Mouse (Mus musculus): ENCODE data around the gene Aym1. TPM values are rescaled to one million over a fixed set of nuclear protein-coding genes. Genes with fewer than 3 reads are reported as not detected.

The Aym1 gene
- total and polyA plus RNA-seq, 2 experiments from 2014 or later = not detected

DNA sequence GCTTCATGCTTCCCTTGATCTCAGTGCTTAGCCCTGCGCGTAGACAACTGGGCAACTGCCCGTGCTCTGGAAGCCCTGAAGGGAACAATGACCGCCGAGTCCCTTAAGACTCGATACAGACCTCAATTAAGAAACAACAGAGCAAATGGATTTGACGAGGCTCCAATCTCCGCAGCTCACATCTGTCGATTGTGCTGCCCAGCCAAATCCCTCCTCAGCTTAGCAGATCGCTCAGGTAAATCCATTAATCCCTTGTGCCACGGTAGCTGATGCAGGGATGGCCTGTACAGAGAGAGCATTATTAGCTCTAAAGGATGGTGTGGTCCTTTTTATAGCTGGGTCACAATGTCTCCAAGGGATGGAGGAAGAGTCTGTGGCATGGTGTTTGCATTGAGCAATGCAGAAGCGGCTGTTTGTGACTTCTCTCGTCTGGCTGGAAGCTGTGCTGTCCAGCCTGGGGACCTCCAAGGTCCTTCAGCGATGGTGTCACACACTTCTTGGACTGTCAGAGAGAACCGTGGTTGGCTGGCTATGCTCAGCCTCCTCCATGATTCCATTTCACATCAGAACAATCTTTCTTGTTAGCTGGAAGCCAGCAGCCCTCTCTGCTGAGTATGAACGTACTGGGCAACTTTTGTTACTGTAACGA is 39.3 kb downstream of the Aym1 start:
- Histone ChIP-seq H3K9me3 (ENCODE audit: low read length) (no peaks in the 10 kb centered on the region), H3K4me2 (ENCODE audit: low read depth, low read length) (no peak overlapping the region), H3K4me3 (ENCODE audit: low read length) (no peak overlapping the region), H3K36me3 (ENCODE audit: insufficient read depth, low read length) (no peaks in the 10 kb centered on the region), H3K27me3 (ENCODE audit: insufficient read depth, low read length) (no peaks in the 10 kb centered on the region), H3K27ac (no peak overlapping the region), H3K9ac (replicated peaks; ENCODE audit: low read length) (no peak overlapping the region), H3K4me1 (ENCODE audit: insufficient read depth, low read length) (0 out of 2 replicates have a peak, but pooled peaks cover 7% of the 10 kb centered on the region)
- WGBS = 66% methylated on average over 17 of the region's 17 CpGs
- no peak for ATAC-seq
- DNase-seq (ENCODE audit: low spot score) = no peak
- TF ChIP-seq CTCF (IDR thresholded peaks at IDR 0.05; ENCODE audit: low read depth) = no peak

DNA sequence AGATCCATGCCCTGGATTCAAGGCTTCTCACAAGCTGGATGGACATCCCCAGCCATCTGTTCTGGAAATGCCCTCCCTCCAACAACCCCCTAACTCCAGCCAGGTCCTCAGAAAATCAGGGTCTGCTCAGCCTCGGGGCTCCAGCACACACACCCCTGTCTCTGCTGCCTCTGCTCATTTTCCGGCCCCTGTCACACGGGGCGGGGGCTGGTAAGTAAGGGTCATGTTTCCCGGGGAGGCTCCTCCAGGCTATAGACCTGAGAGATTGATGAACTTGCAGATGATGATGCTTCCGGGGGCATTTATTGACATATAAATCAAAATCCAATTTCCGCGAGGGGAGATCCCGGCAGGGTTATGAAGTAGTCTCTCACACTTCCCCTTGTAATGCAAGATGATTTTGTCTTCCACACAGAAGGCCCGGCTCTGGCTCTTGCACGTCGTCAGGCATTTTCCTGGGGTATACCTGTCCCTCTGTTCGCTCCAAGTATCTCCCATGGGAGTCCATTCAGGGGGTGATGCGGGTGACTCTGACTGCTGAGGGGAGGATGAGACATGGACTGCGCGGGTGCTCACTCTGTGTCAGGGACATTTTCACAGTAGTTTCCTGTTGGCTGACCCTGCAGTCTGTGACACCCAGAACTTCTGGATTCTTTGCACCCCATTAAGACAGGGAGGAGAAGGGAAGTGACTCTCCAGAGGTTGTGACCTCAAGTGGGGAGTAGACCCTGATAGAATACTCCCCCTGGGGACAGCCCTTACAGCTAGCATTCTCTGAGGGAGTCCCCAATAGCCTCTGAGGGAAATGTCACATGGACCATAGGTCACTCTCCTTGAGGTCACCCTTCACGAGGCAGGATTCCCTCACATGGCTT is 40.6 kb downstream of the Aym1 start:
- DNase-seq (ENCODE audit: low spot score) (no peak), ATAC-seq (no peak)
- Histone ChIP-seq H3K4me3 (ENCODE audit: low read length) (no peak overlapping the region), H3K27me3 (ENCODE audit: insufficient read depth, low read length) (no peaks in the 10 kb centered on the region), H3K27ac (no peak overlapping the region), H3K4me1 (ENCODE audit: insufficient read depth, low read length) (0 out of 2 replicates have a peak, but pooled peaks cover 7% of the 10 kb centered on the region), H3K36me3 (ENCODE audit: insufficient read depth, low read length) (no peaks in the 10 kb centered on the region), H3K9ac (replicated peaks; ENCODE audit: low read length) (no peak overlapping the region), H3K9me3 (ENCODE audit: low read length) (no peaks in the 10 kb centered on the region), H3K4me2 (ENCODE audit: low read depth, low read length) (no peak overlapping the region)
- WGBS = 71% methylated on average over 17 of the region's 17 CpGs
- TF ChIP-seq CTCF (IDR thresholded peaks at IDR 0.05; ENCODE audit: low read depth) = no peak

DNA sequence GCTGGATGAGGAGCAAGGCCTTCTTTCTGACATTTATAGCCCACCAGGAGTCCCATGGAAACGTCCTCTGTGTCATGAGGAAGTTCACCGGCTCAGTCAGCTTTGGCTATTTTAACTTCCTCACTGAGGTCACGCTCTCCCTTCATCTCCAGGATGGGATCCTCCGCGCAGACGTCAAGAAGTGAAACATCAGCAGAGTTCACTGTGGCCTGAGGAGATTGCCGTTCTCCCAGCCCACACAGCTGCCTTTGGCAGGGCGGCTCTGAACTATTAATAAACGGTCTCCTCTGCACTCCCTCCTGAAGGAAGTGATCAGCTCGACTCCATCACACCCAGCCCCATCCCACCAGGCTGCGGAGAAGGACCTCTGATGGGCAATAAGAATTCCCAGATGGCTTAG is 45.6 kb downstream of the Aym1 start:
- 67% methylated on average over 11 of the region's 11 CpGs for WGBS
- Histone ChIP-seq H3K27me3 (ENCODE audit: insufficient read depth, low read length) (no peaks in the 10 kb centered on the region), H3K36me3 (ENCODE audit: insufficient read depth, low read length) (no peaks in the 10 kb centered on the region), H3K4me2 (ENCODE audit: low read depth, low read length) (no peak overlapping the region), H3K4me3 (ENCODE audit: low read length) (no peak overlapping the region), H3K9ac (replicated peaks; ENCODE audit: low read length) (no peak overlapping the region), H3K9me3 (ENCODE audit: low read length) (no peaks in the 10 kb centered on the region), H3K27ac (no peak overlapping the region), H3K4me1 (ENCODE audit: insufficient read depth, low read length) (no peaks in the 10 kb centered on the region)
- DNase-seq (ENCODE audit: low spot score) = no peak
- no peak for ATAC-seq
- TF ChIP-seq CTCF (IDR thresholded peaks at IDR 0.05; ENCODE audit: low read depth) = no peak

GRCm38 (mm10) chr5:113407346-113407745 is 50.3 kb downstream of the Aym1 start:
- H3K4me1 ChIP-seq (ENCODE audit: insufficient read depth, low read length) = no peaks in the 10 kb centered on the region

More at GRCm38 (mm10) chr5:113407346-113407745, 50.3 kb downstream of the Aym1 start:
- DNase-seq (ENCODE audit: low spot score) = no peak
- Histone ChIP-seq H3K27me3 (ENCODE audit: insufficient read depth, low read length) (no peaks in the 10 kb centered on the region), H3K4me2 (ENCODE audit: low read depth, low read length) (no peak overlapping the region), H3K9me3 (ENCODE audit: low read length) (no peaks in the 10 kb centered on the region), H3K36me3 (ENCODE audit: insufficient read depth, low read length) (no peaks in the 10 kb centered on the region), H3K27ac (no peak overlapping the region), H3K9ac (replicated peaks; ENCODE audit: low read length) (no peak overlapping the region), H3K4me3 (ENCODE audit: low read length) (no peak overlapping the region)
- ATAC-seq = no peak
- 10% methylated on average over 3 of the region's 3 CpGs for WGBS
- no peak for TF ChIP-seq CTCF (IDR thresholded peaks at IDR 0.05; ENCODE audit: low read depth)

Small RNAs within 50 kb of the gene (microRNA-seq; reads per million reads assigned to microRNA genes)
- gene Mir7229 (0 reads per million in 2 experiments), gene Mir7230 (0 reads per million in 2 experiments)

Other genes starting within 250 kb of the Aym1 start
- 9.2 and 10.6 TPM in 2 replicates for gene 2900026A02Rik, start 136.1 kb upstream of the Aym1 start, total RNA-seq (2014; rRNA removed)
- gene 2900026A02Rik, start 136.1 kb upstream of the Aym1 start, polyA plus RNA-seq (2015; fragmentation: Nextera tagmentation; extraction: Ambion mirVana) = 2.5 and 3.1 TPM in 2 replicates
- gene Tmem211, start 130.4 kb upstream of the Aym1 start, total RNA-seq (2014; rRNA removed) = 0.16 TPM in 1 of 2 replicates, not detected in the other
- gene Tmem211, start 130.4 kb upstream of the Aym1 start, polyA plus RNA-seq (2015; fragmentation: Nextera tagmentation; extraction: Ambion mirVana) = 0.10 TPM in 1 of 2 replicates, not detected in the other
- gene Sgsm1, start 46.5 kb upstream of the Aym1 start, total RNA-seq (2014; rRNA removed) = 33.4 and 43.4 TPM in 2 replicates
- 13.8 and 15.2 TPM in 2 replicates for gene Sgsm1, start 46.5 kb upstream of the Aym1 start, polyA plus RNA-seq (2015; fragmentation: Nextera tagmentation; extraction: Ambion mirVana)
- 25.1 and 33.8 TPM in 2 replicates for gene Wscd2, start 133.0 kb downstream of the Aym1 start, total RNA-seq (2014; rRNA removed)
- 8.9 and 9.8 TPM in 2 replicates for gene Wscd2, start 133.0 kb downstream of the Aym1 start, polyA plus RNA-seq (2015; fragmentation: Nextera tagmentation; extraction: Ambion mirVana)

Data from hindbrain, postnatal 0 days (tissue).